Mouse (Mus musculus) liver, embryonic 11.5 days (tissue): ENCODE measurements around the gene Fastkd3. TPM values are rescaled to one million over a fixed set of nuclear protein-coding genes. Genes with fewer than 3 reads are reported as not detected.

ENCODE experiments used
- ATAC-seq: fragments of 200-750 bp; cut with Nextera tagmentation; replicated peaks from 2 replicates; pipeline ENCODE4 v1.8.0; 2017; ENCODE audit warnings: moderate number of reproducible peaks, mild to moderate bottlenecking, moderate TSS enrichment, moderate library complexity; ENCODE audit not compliant: low FRiP score
- DNase-seq: peaks from one replicate; pipeline ENCODE4 v3.0.0-alpha.2; 2017; ENCODE audit warnings: low spot score
- H3K27ac ChIP-seq: fragments of 300-500 bp; sonication (generic); 2 replicates; pipeline ENCODE4 v1.5.1; 2014; ENCODE audit warnings: mild to moderate bottlenecking, low read depth, low read length, control low read depth
- H3K27me3 ChIP-seq: fragments of 300-500 bp; sonication (generic); replicated peaks from 2 replicates; pipeline ENCODE4 v1.6.1; 2014; ENCODE audit warnings: low read length, mixed read lengths; ENCODE audit not compliant: control insufficient read depth, insufficient read depth
- H3K36me3 ChIP-seq: fragments of 300-500 bp; sonication (generic); 2 replicates; pipeline ENCODE4 v1.6.1; 2014; ENCODE audit warnings: mild to moderate bottlenecking, low read length, moderate library complexity, mixed read lengths; ENCODE audit not compliant: control insufficient read depth, insufficient read depth
- H3K4me1 ChIP-seq: fragments of 300-500 bp; sonication (generic); replicated peaks from 2 replicates; pipeline ENCODE4 v1.6.1; 2014; ENCODE audit warnings: low read length, mixed read lengths; ENCODE audit not compliant: control insufficient read depth, insufficient read depth
- H3K4me2 ChIP-seq: fragments of 300-500 bp; sonication (generic); 2 replicates; pipeline ENCODE4 v1.6.1; 2014; ENCODE audit warnings: mild to moderate bottlenecking, control low read depth, moderate library complexity
- H3K4me3 ChIP-seq: fragments of 300-500 bp; sonication (generic); 2 replicates; pipeline ENCODE4 v1.5.1; 2014; ENCODE audit warnings: low read depth, low read length, control low read depth
- H3K9ac ChIP-seq: fragments of 300-500 bp; sonication (generic); 2 replicates; pipeline ENCODE4 v1.6.1; 2014; ENCODE audit warnings: low read depth, low read length, control low read depth
- H3K9me3 ChIP-seq: fragments of 300-500 bp; sonication (generic); 2 replicates; pipeline ENCODE4 v1.6.1; 2016; ENCODE audit warnings: low read length, inconsistent platforms, mixed read lengths; ENCODE audit not compliant: control insufficient read depth
- WGBS: fragments of 180-500 bp; shearing (Covaris S2); extraction: QIAGEN DNeasy Blood & Tissue Kit; methylation state at CpG from one replicate; pipeline ENCODE4 v1.1.7; 2014; 5-methylcytosine and 5-hydroxymethylcytosine counted together
- polyA plus RNA-seq: library from polyadenylated mRNA; unstranded; fragments of >200 nt; fragmentation: Nextera tagmentation; extraction: Ambion mirVana; gene quantifications from 2 replicates; pipeline ENCODE4 v1.2.1, GENCODE M21; 2014

The Fastkd3 gene
- polyA plus RNA-seq, 1 experiment from 2014 or later: 34.9 TPM

GRCm38 (mm10) chr13:68598953-68599352 is 16.9 kb downstream of the Fastkd3 start:
- Histone ChIP-seq H3K9me3 (no peaks in the 10 kb centered on the region), H3K4me1 (peaks cover 3% of the 10 kb centered on the region; the same call in 1 of the 2 replicates), H3K9ac (no peak overlapping the region), H3K4me2 (no peak overlapping the region), H3K27ac (no peak overlapping the region), H3K36me3 (no peaks in the 10 kb centered on the region), H3K27me3 (no peaks in the 10 kb centered on the region), H3K4me3 (no peak overlapping the region)
- no peak for ATAC-seq
- DNase-seq: no peak

GRCm38 (mm10) chr13:68601184-68601583 is 19.1 kb downstream of the Fastkd3 start:
- ATAC-seq: no peak
- H3K27ac ChIP-seq: no peak overlapping the region
- no peak overlapping the region for H3K4me2 ChIP-seq
- H3K9me3 ChIP-seq: no peaks in the 10 kb centered on the region
- no peak overlapping the region for H3K4me3 ChIP-seq
- no peaks in the 10 kb centered on the region for H3K27me3 ChIP-seq
- H3K36me3 ChIP-seq: no peaks in the 10 kb centered on the region
- DNase-seq: no peak
- no peak overlapping the region for H3K9ac ChIP-seq
- WGBS: 28% methylated on average over 6 of the region's 6 CpGs
- H3K4me1 ChIP-seq: peaks cover 3% of the 10 kb centered on the region; the same call in 1 of the 2 replicates

GRCm38 (mm10) chr13:68603085-68603484 is 21.1 kb downstream of the Fastkd3 start:
- Histone ChIP-seq H3K27ac (no peak overlapping the region), H3K9ac (no peak overlapping the region), H3K4me1 (no peaks in the 10 kb centered on the region; the same call in 1 of the 2 replicates), H3K4me3 (no peak overlapping the region), H3K27me3 (no peaks in the 10 kb centered on the region), H3K4me2 (no peak overlapping the region), H3K9me3 (no peaks in the 10 kb centered on the region), H3K36me3 (no peaks in the 10 kb centered on the region)
- 70% methylated on average over 6 of the region's 6 CpGs for WGBS
- DNase-seq (no peak), ATAC-seq (no peak)

- ATAC-seq (peak; percentile 86), DNase-seq (peak; percentile 38)
- H3K4me1 ChIP-seq: no peaks in the 10 kb centered on the region
- H3K9ac ChIP-seq: no peak overlapping the region
- H3K27ac ChIP-seq: no peak overlapping the region
- no peaks in the 10 kb centered on the region for H3K27me3 ChIP-seq
- no peaks in the 10 kb centered on the region for H3K36me3 ChIP-seq
- H3K9me3 ChIP-seq: no peaks in the 10 kb centered on the region
- 4% methylated on average over 11 of the region's 11 CpGs for WGBS
- peak overlapping the region; percentile 44 for H3K4me2 ChIP-seq
- peak overlapping the region; percentile 23; the same call in 1 of the 2 replicates for H3K4me3 ChIP-seq
These were observed 23.7 kb downstream of the Fastkd3 start for GRCm38 (mm10) chr13:68605689-68606126.

GRCm38 (mm10) chr13:68607652-68608405 is 25.8 kb downstream of the Fastkd3 start:
- Histone ChIP-seq H3K4me1 (no peaks in the 10 kb centered on the region), H3K9ac (no peak overlapping the region), H3K27me3 (no peaks in the 10 kb centered on the region), H3K9me3 (no peaks in the 10 kb centered on the region), H3K4me2 (peak overlapping the region; percentile 47), H3K36me3 (no peaks in the 10 kb centered on the region), H3K27ac (no peak overlapping the region), H3K4me3 (no peak overlapping the region)
- no peak for ATAC-seq
- no peak for DNase-seq
- WGBS: 42% methylated on average over 21 of the region's 21 CpGs

GRCm38 (mm10) chr13:68622792-68623191 is 40.8 kb downstream of the Fastkd3 start:
- Histone ChIP-seq H3K9ac (no peak overlapping the region), H3K9me3 (no peaks in the 10 kb centered on the region), H3K4me2 (no peak overlapping the region), H3K27ac (no peak overlapping the region), H3K4me3 (no peak overlapping the region), H3K27me3 (no peaks in the 10 kb centered on the region), H3K36me3 (no peaks in the 10 kb centered on the region), H3K4me1 (no peaks in the 10 kb centered on the region)
- WGBS: 58% methylated on average over 6 of the region's 6 CpGs
- DNase-seq (no peak), ATAC-seq (no peak)

- Histone ChIP-seq H3K9me3 (no peaks in the 10 kb centered on the region; the same call in 1 of the 2 replicates), H3K4me3 (no peak overlapping the region), H3K4me1 (no peaks in the 10 kb centered on the region), H3K4me2 (no peak overlapping the region), H3K36me3 (no peaks in the 10 kb centered on the region), H3K27me3 (no peaks in the 10 kb centered on the region), H3K9ac (no peak overlapping the region), H3K27ac (no peak overlapping the region)
- 73% methylated on average over 3 of the region's 3 CpGs for WGBS
- no peak for DNase-seq
- no peak for ATAC-seq
These were observed 45.0 kb downstream of the Fastkd3 start for GRCm38 (mm10) chr13:68627041-68627440.
